Mouse (Mus musculus) stomach, embryonic 14.5 days (tissue): ENCODE data around the gene Fndc3b. TPM values are rescaled to one million over a fixed set of nuclear protein-coding genes. Genes with fewer than 3 reads are reported as not detected.

ENCODE experiments used
- ATAC-seq: fragments of 200-750 bp; cut with Nextera tagmentation; 2 replicates; pipeline ENCODE4 v1.8.0; 2017; ENCODE audit warnings: low read depth, moderate TSS enrichment; ENCODE audit not compliant: insufficient number of reproducible peaks, insufficient read depth, low FRiP score
- H3K27ac ChIP-seq: fragments of 300-500 bp; sonication (generic); 2 replicates; pipeline ENCODE4 v1.5.1; 2014; ENCODE audit warnings: mild to moderate bottlenecking, low read length, moderate library complexity, mixed read lengths
- H3K27me3 ChIP-seq: fragments of 300-500 bp; sonication (generic); 2 replicates; pipeline ENCODE4 v1.6.1; 2014; ENCODE audit warnings: low read length, control low read depth, mixed read lengths; ENCODE audit not compliant: control insufficient read depth, insufficient read depth
- H3K36me3 ChIP-seq: fragments of 300-500 bp; sonication (generic); 2 replicates; pipeline ENCODE4 v1.6.1; 2014; ENCODE audit warnings: mild to moderate bottlenecking, control low read depth, low read length, moderate library complexity, mixed read lengths; ENCODE audit not compliant: control insufficient read depth, insufficient read depth
- H3K4me1 ChIP-seq: fragments of 300-500 bp; sonication (generic); 2 replicates; pipeline ENCODE4 v1.6.1; 2014; ENCODE audit warnings: low read length, control low read depth, mixed read lengths; ENCODE audit not compliant: control insufficient read depth, insufficient read depth
- H3K4me2 ChIP-seq: fragments of 300-500 bp; sonication (generic); replicated peaks from 2 replicates; pipeline ENCODE4 v1.6.1; 2014; ENCODE audit warnings: low read depth, low read length, control low read depth
- H3K4me3 ChIP-seq: fragments of 300-500 bp; sonication (generic); 2 replicates; pipeline ENCODE4 v1.5.1; 2014; ENCODE audit warnings: low read depth, low read length, control low read depth
- H3K9ac ChIP-seq: fragments of 300-500 bp; sonication (generic); replicated peaks from 2 replicates; pipeline ENCODE4 v1.6.1; 2014; ENCODE audit warnings: low read depth, mild to moderate bottlenecking, control low read depth, low read length, moderate library complexity, mixed read lengths
- H3K9me3 ChIP-seq: fragments of 300-500 bp; sonication (generic); 2 replicates; pipeline ENCODE4 v1.6.1; 2016; ENCODE audit warnings: low read depth, low read length, control low read depth; ENCODE audit not compliant: control insufficient read depth
- WGBS: fragments of 180-500 bp; shearing (Covaris S2); extraction: QIAGEN DNeasy Blood & Tissue Kit; methylation state at CpG from one replicate; pipeline ENCODE4 v1.1.7; 2014; 5-methylcytosine and 5-hydroxymethylcytosine counted together
- polyA plus RNA-seq: library from polyadenylated mRNA; unstranded; fragments of >200 nt; fragmentation: Nextera tagmentation; extraction: Ambion mirVana; gene quantifications from 2 replicates; pipeline ENCODE4 v1.2.1, GENCODE M21; 2014

The Fndc3b gene
- polyA plus RNA-seq, 1 experiment from 2014 or later = 33.3 TPM

DNA sequence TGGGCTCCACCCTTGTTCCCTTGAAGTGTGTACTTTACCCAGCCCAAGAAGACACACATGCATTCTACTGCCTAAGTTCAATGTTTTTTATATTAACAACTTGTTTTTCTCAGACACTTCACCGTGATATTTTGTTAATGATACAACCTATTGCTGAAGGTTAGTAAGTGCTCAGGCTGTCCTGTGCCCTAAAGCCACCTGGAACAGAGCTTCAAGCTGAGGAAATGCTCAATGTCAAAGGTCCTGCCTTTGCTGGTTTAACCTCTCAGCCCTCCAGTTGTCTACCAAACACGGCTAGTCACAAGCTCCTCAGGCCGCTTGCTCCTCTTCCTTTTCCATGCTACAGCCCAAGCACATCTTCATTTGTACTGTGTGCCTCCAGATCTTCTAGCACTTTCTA, 157.3 kb downstream of the Fndc3b start:
- Histone ChIP-seq H3K9ac (no peak overlapping the region), H3K4me1 (no peaks in the 10 kb centered on the region), H3K9me3 (no peaks in the 10 kb centered on the region), H3K4me3 (no peak overlapping the region), H3K27me3 (no peaks in the 10 kb centered on the region), H3K36me3 (peaks cover 5% of the 10 kb centered on the region), H3K4me2 (no peak overlapping the region), H3K27ac (no peak overlapping the region)
- 81% methylated on average over 3 of the region's 3 CpGs for WGBS
- ATAC-seq = no peak

DNA sequence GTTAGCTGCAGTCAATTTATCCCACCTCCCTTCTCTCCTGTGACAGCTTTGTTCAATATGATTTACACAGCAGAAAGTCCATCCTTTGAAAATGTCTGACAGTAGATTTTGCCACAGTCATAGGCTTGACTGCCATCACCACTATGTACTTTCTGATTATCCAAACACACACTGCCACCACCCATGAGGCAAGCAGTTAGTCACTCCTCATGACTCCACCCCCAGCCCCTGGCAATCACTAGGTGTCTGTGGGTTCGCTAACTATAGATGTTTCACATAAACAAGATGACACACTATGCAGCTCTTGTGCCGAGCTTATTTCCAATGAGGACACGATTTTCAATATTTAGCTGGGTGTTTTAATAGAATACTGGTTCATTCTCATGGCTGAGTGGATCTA, 160.1 kb downstream of the Fndc3b start:
- no peaks in the 10 kb centered on the region for H3K4me1 ChIP-seq
- no peak for ATAC-seq
- H3K9me3 ChIP-seq = no peaks in the 10 kb centered on the region
- no peak overlapping the region for H3K27ac ChIP-seq
- H3K4me2 ChIP-seq = no peak overlapping the region
- H3K27me3 ChIP-seq = no peaks in the 10 kb centered on the region
- H3K4me3 ChIP-seq = no peak overlapping the region
- H3K9ac ChIP-seq = no peak overlapping the region
- 83% methylated on average over 3 of the region's 3 CpGs for WGBS
- H3K36me3 ChIP-seq = peaks cover 5% of the 10 kb centered on the region

DNA sequence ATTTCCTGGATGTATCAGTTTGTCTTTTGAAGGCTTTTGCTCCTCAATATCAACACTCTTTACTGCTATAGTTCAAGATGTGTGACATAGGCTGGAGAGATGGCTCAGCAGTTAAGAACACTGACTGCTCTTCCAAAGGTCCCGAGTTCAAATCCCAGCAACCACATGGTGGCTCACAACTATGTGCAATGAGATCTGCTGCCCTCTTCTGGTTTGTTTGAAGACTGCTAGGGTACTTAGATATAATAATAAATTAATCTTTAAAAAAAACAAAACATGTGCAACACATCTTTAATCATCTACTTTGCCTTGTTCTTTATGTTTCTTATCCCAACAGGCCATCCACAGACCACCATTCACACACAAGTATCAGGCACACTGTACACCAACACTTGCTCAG, 160.7 kb downstream of the Fndc3b start:
- Histone ChIP-seq H3K27me3 (no peaks in the 10 kb centered on the region), H3K4me1 (no peaks in the 10 kb centered on the region), H3K4me3 (no peak overlapping the region), H3K27ac (no peak overlapping the region), H3K4me2 (no peak overlapping the region), H3K9me3 (no peaks in the 10 kb centered on the region), H3K36me3 (peaks cover 3% of the 10 kb centered on the region), H3K9ac (no peak overlapping the region)
- WGBS = 100% methylated on average over 1 of the region's 1 CpGs
- ATAC-seq = no peak

DNA sequence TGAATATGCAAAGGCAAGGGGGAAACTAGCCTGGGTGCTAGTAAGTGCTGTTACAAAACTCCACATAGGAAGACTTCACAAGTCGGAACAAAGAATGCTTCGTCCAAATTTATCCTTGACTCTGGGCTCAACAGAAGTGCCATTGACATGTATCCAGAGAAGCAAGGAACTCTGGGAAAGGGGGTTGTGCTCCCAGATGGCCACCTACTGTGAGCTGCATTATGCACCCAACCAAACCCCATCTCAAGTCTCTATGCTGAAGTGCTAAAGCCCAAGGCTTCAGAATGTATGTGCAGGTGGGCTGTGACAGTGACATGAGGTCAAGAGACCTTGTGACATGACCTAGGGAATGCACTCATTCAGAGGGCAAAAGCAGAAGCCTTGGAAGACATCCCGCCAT, 165.5 kb downstream of the Fndc3b start:
- no peak for ATAC-seq
- 93% methylated on average over 3 of the region's 3 CpGs for WGBS
- no peaks in the 10 kb centered on the region for H3K27me3 ChIP-seq
- H3K9me3 ChIP-seq = no peaks in the 10 kb centered on the region
- no peaks in the 10 kb centered on the region for H3K36me3 ChIP-seq
- no peak overlapping the region for H3K4me3 ChIP-seq
- no peak overlapping the region for H3K9ac ChIP-seq
- H3K27ac ChIP-seq = no peak overlapping the region
- no peaks in the 10 kb centered on the region for H3K4me1 ChIP-seq
- H3K4me2 ChIP-seq = no peak overlapping the region

DNA sequence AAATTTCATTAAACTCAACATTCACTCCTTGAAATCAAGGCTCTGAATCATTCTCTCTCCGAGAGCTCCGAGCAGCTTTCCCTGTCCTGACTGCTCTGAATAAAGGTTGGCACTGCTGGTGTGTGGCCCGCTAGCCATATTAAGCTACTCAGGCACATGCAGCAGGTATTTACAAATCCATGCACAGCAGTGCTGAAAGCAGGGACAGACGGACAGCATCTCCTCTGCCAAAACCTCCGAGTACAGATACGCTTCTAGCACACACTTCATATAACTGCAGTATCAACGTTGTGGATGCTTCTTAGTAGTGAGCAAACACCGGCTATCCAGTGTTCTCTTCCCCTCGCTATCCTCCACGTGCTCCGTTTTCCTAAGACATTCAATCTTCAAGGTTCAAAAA, 167.0 kb downstream of the Fndc3b start:
- no peak for ATAC-seq
- H3K27ac ChIP-seq = no peak overlapping the region
- H3K36me3 ChIP-seq = no peaks in the 10 kb centered on the region
- no peak overlapping the region for H3K4me3 ChIP-seq
- WGBS = 94% methylated on average over 11 of the region's 11 CpGs
- H3K9ac ChIP-seq = no peak overlapping the region
- H3K27me3 ChIP-seq = no peaks in the 10 kb centered on the region
- H3K9me3 ChIP-seq = no peaks in the 10 kb centered on the region
- H3K4me2 ChIP-seq = no peak overlapping the region
- no peaks in the 10 kb centered on the region for H3K4me1 ChIP-seq

DNA sequence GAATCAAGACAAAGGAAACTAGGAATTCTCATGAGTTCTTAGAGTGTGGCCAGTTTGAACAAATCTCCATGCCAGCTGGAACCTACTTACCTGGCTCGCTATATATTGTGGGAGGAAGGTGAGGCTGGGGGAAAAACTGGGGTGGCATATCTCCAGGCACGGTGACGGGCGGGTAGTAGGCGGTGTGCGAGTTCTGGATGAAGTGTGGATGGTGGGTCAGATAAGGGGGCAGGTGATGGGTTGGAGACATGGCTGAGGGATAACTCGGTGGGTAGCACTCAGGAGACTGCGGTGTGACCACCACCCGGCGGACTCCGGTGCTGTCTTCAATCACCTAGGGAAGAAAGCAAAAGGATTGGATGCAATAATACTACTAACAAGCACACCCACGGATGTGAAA, 169.3 kb downstream of the Fndc3b start:
- no peak overlapping the region for H3K27ac ChIP-seq
- no peaks in the 10 kb centered on the region for H3K27me3 ChIP-seq
- ATAC-seq = no peak
- no peaks in the 10 kb centered on the region for H3K9me3 ChIP-seq
- H3K4me2 ChIP-seq = no peak overlapping the region
- H3K9ac ChIP-seq = no peak overlapping the region
- no peaks in the 10 kb centered on the region for H3K4me1 ChIP-seq
- WGBS = 94% methylated on average over 12 of the region's 12 CpGs
- no peak overlapping the region for H3K4me3 ChIP-seq
- peaks cover 5% of the 10 kb centered on the region; the same call in 1 of the 2 replicates for H3K36me3 ChIP-seq

DNA sequence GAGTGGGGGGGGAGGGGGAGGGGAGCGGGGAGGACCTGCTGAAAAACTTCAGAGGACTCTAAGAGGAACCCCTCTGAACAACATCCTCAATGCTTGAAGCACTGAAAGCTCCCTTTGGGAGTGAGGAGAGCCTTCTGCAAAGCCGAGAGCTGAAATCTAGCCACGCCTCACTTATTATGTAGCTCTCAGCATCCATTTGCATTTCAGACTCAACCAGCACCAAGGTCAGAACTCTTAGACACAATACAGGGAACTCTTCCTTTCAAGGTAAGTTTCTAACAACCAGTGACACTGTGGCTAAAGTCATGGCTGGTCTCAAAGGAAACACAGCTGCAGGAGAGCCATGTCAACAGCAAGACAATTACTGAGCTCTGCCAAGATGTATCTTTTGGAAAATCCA, 169.9 kb downstream of the Fndc3b start:
- Histone ChIP-seq H3K9ac (no peak overlapping the region), H3K4me3 (no peak overlapping the region), H3K27ac (no peak overlapping the region), H3K27me3 (no peaks in the 10 kb centered on the region), H3K36me3 (peaks cover 11% of the 10 kb centered on the region; the same call in 1 of the 2 replicates), H3K4me1 (no peaks in the 10 kb centered on the region), H3K4me2 (no peak overlapping the region), H3K9me3 (no peaks in the 10 kb centered on the region)
- 89% methylated on average over 3 of the region's 3 CpGs for WGBS
- no peak for ATAC-seq

DNA sequence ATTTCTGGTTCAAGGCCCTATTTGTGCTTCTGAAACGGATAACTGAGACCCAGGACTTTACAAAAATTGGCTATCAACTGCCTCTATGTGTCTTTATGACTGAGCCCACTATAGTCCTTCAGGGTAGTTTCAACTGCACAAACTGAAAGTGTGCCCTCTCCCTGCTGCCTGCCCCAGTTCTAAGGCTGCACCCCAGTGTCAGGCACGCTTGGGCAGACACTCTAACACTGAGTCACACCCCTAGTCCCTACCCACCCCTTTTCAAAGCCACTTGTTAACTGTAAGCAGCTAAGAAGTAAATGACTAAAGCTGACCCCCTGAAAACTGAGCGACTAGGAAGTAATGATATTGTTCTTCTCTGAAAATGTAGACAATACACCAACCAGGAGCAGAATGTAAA, 176.9 kb downstream of the Fndc3b start:
- H3K4me3 ChIP-seq = no peak overlapping the region
- no peaks in the 10 kb centered on the region for H3K27me3 ChIP-seq
- no peak overlapping the region for H3K27ac ChIP-seq
- H3K36me3 ChIP-seq = peaks cover 29% of the 10 kb centered on the region
- no peaks in the 10 kb centered on the region for H3K4me1 ChIP-seq
- no peaks in the 10 kb centered on the region for H3K9me3 ChIP-seq
- ATAC-seq = no peak
- no peak overlapping the region for H3K9ac ChIP-seq
- WGBS = 82% methylated on average over 3 of the region's 3 CpGs
- H3K4me2 ChIP-seq = no peak overlapping the region

DNA sequence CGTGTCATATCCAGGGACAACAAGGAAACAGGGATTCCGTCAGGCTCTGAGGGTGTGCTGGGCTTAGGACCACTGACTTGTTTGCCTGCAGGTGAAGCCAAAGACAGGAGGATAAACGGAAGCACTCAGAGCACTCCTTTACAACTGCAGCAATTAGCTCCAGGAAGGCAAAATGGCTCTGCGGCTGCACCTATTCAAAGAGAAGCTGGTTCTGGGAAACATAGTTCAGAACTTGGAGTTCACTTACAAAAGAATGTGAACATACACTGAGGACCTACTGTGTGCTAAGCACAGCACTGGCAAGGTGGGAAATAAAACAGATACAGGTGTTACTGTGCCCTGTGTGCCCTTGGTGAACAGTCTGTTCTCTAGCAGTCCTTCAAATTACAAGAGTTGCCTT, 177.4 kb downstream of the Fndc3b start:
- Histone ChIP-seq H3K36me3 (peaks cover 29% of the 10 kb centered on the region), H3K4me1 (no peaks in the 10 kb centered on the region), H3K9me3 (no peaks in the 10 kb centered on the region), H3K9ac (no peak overlapping the region), H3K4me2 (no peak overlapping the region), H3K27ac (no peak overlapping the region), H3K27me3 (no peaks in the 10 kb centered on the region), H3K4me3 (no peak overlapping the region)
- no peak for ATAC-seq
- 86% methylated on average over 4 of the region's 4 CpGs for WGBS
